In the genomic region with DNA sequence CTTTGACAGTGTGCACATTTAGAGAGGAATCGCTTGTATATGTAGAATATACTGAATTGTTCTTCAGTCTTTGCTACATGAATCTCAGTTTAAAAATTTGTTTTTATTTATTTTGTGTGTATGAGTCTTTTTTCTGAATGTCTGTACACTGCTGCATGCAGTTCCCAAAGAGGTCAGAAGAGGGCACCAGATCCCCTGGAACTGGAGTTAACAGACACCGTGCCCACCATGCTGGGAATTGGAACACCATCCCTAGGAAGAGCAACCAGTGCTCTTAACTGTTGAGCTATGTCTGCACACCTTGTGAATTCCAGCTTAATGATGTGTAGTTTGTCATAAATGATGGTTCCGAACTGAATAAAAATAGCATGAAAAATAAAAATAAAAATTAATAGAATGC, we compare ENCODE assay signal across 9 mouse cellular contexts. TPM values are rescaled to one million over a fixed set of nuclear protein-coding genes. Genes with fewer than 3 reads are reported as not detected.
DNase-seq lines count a peak whose midpoint lies in the region; ATAC-seq lines count a peak whose summit lies in the region.
"Had no signal": no experiment of that assay in that cellular context is flagged by ENCODE, and none has a peak within 500 bp of the region (broad histone marks: within the 10 kb centered on the region; RNA-seq: fewer than 3 reads in every experiment).

No protein-coding gene starts in this region.

- H3K27ac ChIP-seq in hindbrain, embryonic 11.5 days (ENCODE audit: low read depth, low read length): no peak overlapping the region
- no peak overlapping the region for H3K27ac ChIP-seq in hindbrain, embryonic 12.5 days
- H3K27ac ChIP-seq: limb, embryonic 12.5 days had no signal

- H3K9ac ChIP-seq in hindbrain, embryonic 11.5 days (ENCODE audit: low read depth, low read length): no peak overlapping the region
- no peak overlapping the region for H3K9ac ChIP-seq in hindbrain, embryonic 12.5 days
- H3K9ac ChIP-seq: limb, embryonic 12.5 days had no signal

- H3K4me3 ChIP-seq in hindbrain, embryonic 11.5 days (ENCODE audit: low read depth, low read length): no peak overlapping the region
- H3K4me3 ChIP-seq in hindbrain, embryonic 12.5 days: no peak overlapping the region
- H3K4me3 ChIP-seq: limb, embryonic 12.5 days had no signal

- H3K4me2 ChIP-seq in hindbrain, embryonic 11.5 days (replicated peaks; ENCODE audit: low read depth, low read length): no peak overlapping the region
- H3K4me2 ChIP-seq in hindbrain, embryonic 12.5 days (replicated peaks): no peak overlapping the region
- H3K4me2 ChIP-seq: limb, embryonic 12.5 days had no signal

- H3K9me3 ChIP-seq in hindbrain, embryonic 11.5 days (ENCODE audit: control insufficient read depth, low read length): no peaks in the 10 kb centered on the region
- H3K9me3 ChIP-seq in hindbrain, embryonic 12.5 days (replicated peaks): no peaks in the 10 kb centered on the region
- H3K9me3 ChIP-seq: limb, embryonic 12.5 days had no signal

- H3K36me3 ChIP-seq in hindbrain, embryonic 11.5 days (ENCODE audit: control insufficient read depth, insufficient read depth, low read length): no peaks in the 10 kb centered on the region
- H3K36me3 ChIP-seq in hindbrain, embryonic 12.5 days: peaks cover 4% of the 10 kb centered on the region; the same call in 1 of the 2 replicates

- no peak for ATAC-seq in hindbrain, embryonic 11.5 days (ENCODE audit: low FRiP score)
- ATAC-seq in hindbrain, embryonic 12.5 days (ENCODE audit: low FRiP score): no peak

- no peaks in the 10 kb centered on the region for H3K4me1 ChIP-seq in hindbrain, embryonic 11.5 days (replicated peaks; ENCODE audit: control insufficient read depth, insufficient read depth, low read length)
- H3K4me1 ChIP-seq in hindbrain, embryonic 12.5 days: no peaks in the 10 kb centered on the region

- H3K27me3 ChIP-seq in hindbrain, embryonic 11.5 days (ENCODE audit: control insufficient read depth, insufficient read depth, low read length): no peaks in the 10 kb centered on the region
- no peaks in the 10 kb centered on the region for H3K27me3 ChIP-seq in hindbrain, embryonic 12.5 days
- H3K27me3 ChIP-seq: limb, embryonic 12.5 days had no signal

- peak; percentile 77 for DNase-seq in hindbrain, embryonic 11.5 days (ENCODE audit: low spot score)
- peak; percentile 59 for DNase-seq in 416B (ENCODE audit: low read depth)
- DNase-seq in MN1 (ENCODE audit: low spot score): peak; percentile 22
- peak; percentile 47 for DNase-seq in cerebellum, adult 9-11 months
- peak; percentile 21 to 81 for DNase-seq in kidney, postnatal 36 days
- DNase-seq in spleen, adult 18-20 months: peak; percentile 10 to 65
- DNase-seq in urinary bladder, postnatal 4 days (ENCODE audit: low spot score in 2 of 2): no peak

- 59% methylated on average over 3 of the region's 3 CpGs for WGBS in hindbrain, embryonic 11.5 days
- 56% methylated on average over 3 of the region's 3 CpGs for WGBS in hindbrain, embryonic 12.5 days

RNA-seq across cellular contexts. Expression of gene Rep15, which starts 24.2 kb away (rescaled TPM):
- polyA plus RNA-seq in hindbrain, embryonic 11.5 days (2014; fragmentation: Nextera tagmentation; extraction: Ambion mirVana): 0.46 and 0.98 TPM in 2 replicates
- polyA plus RNA-seq in hindbrain, embryonic 12.5 days (2016; fragmentation: Nextera tagmentation; extraction: Ambion mirVana): 0.50 and 0.90 TPM in 2 replicates

RNA-seq across cellular contexts. Expression of gene Mrps35, which starts 34.4 kb away (rescaled TPM):
- polyA plus RNA-seq in hindbrain, embryonic 11.5 days (2014; fragmentation: Nextera tagmentation; extraction: Ambion mirVana): 84.1 and 87.5 TPM in 2 replicates
- 69.9 and 70.8 TPM in 2 replicates for polyA plus RNA-seq in hindbrain, embryonic 12.5 days (2016; fragmentation: Nextera tagmentation; extraction: Ambion mirVana)

RNA-seq across cellular contexts. Expression of gene 1700034J05Rik, which starts 53.9 kb away (rescaled TPM):
- 0.20 and 0.46 TPM in 2 replicates for polyA plus RNA-seq in hindbrain, embryonic 11.5 days (2014; fragmentation: Nextera tagmentation; extraction: Ambion mirVana)
- polyA plus RNA-seq in hindbrain, embryonic 12.5 days (2016; fragmentation: Nextera tagmentation; extraction: Ambion mirVana): 0.10 and 0.13 TPM in 2 replicates

Comparison
In these comparisons a context has a peak if more than half of its experiments do, and no peak if none do; other contexts are left out.
1. DNase-seq: peak in hindbrain, embryonic 11.5 days (single experiment), 416B (single experiment), MN1 (single experiment), cerebellum, adult 9-11 months (single experiment), kidney, postnatal 36 days (2 of 2) and spleen, adult 18-20 months (2 of 2); none in urinary bladder, postnatal 4 days (0 of 2).